Mouse (Mus musculus): ENCODE data around the gene Dus2. TPM values are rescaled to one million over a fixed set of nuclear protein-coding genes. Genes with fewer than 3 reads are reported as not detected.

The Dus2 gene
- polyA plus RNA-seq (2014; fragmentation: Illumina TruSeq; extraction: RNeasy Lipid Tissue Mini Kit (QIAGEN cat#74804); ENCODE audit: low read depth, low replicate concordance) = 2.3 TPM

GRCm38 (mm10) chr8:105990856-105991387 lies at the start of gene Dus2:
Gene Dus2 (plus strand): TSS chr8:105991337.

GRCm38 (mm10) chr8:105943321-105943739 lies 47.8 kb upstream of the Dus2 start, which contains the start of gene Lcat:
Gene Lcat (minus strand): TSS chr8:105943382.

GRCm38 (mm10) chr8:105965905-105966341 lies 25.2 kb upstream of the Dus2 start, which contains the start of gene Slc12a4:
Gene Slc12a4 (minus strand): TSS chr8:105966097.

GRCm38 (mm10) chr8:105979325-105979724 lies 11.8 kb upstream of the Dus2 start, which contains the start of gene Dpep3:
Gene Dpep3 (minus strand): TSS chr8:105979429.

GRCm38 (mm10) chr8:106005875-106006274 lies 14.7 kb downstream of the Dus2 start, which contains the start of gene Dpep2nb:
Gene Dpep2nb (minus strand): TSS chr8:106005975.

GRCm38 (mm10) chr8:106011643-106011986 lies 20.5 kb downstream of the Dus2 start, which contains the start of gene Ddx28:
Gene Ddx28 (minus strand): TSS chr8:106011882.

GRCm38 (mm10) chr8:106058731-106059612 lies 67.8 kb downstream of the Dus2 start, which contains the start of gene Nfatc3:
Gene Nfatc3 (plus strand): TSS chr8:106058840.

Other genes with a start within 250 kb of the Dus2 start
- 0.52 TPM for gene Gfod2, start 232.7 kb upstream of the Dus2 start, polyA plus RNA-seq (2014; fragmentation: Illumina TruSeq; extraction: RNeasy Lipid Tissue Mini Kit (QIAGEN cat#74804); ENCODE audit: low read depth, low replicate concordance)
- 6.5 TPM for gene Ranbp10, start 164.0 kb upstream of the Dus2 start, polyA plus RNA-seq (2014; fragmentation: Illumina TruSeq; extraction: RNeasy Lipid Tissue Mini Kit (QIAGEN cat#74804); ENCODE audit: low read depth, low replicate concordance)
- gene Tsnaxip1, start 163.6 kb upstream of the Dus2 start, polyA plus RNA-seq (2014; fragmentation: Illumina TruSeq; extraction: RNeasy Lipid Tissue Mini Kit (QIAGEN cat#74804); ENCODE audit: low read depth, low replicate concordance) = not detected
- 0.99 TPM for gene Cenpt, start 138.1 kb upstream of the Dus2 start, polyA plus RNA-seq (2014; fragmentation: Illumina TruSeq; extraction: RNeasy Lipid Tissue Mini Kit (QIAGEN cat#74804); ENCODE audit: low read depth, low replicate concordance)
- gene Thap11, start 136.2 kb upstream of the Dus2 start, polyA plus RNA-seq (2014; fragmentation: Illumina TruSeq; extraction: RNeasy Lipid Tissue Mini Kit (QIAGEN cat#74804); ENCODE audit: low read depth, low replicate concordance) = 11.8 TPM
- 80.1 TPM for gene Nutf2, start 130.8 kb upstream of the Dus2 start, polyA plus RNA-seq (2014; fragmentation: Illumina TruSeq; extraction: RNeasy Lipid Tissue Mini Kit (QIAGEN cat#74804); ENCODE audit: low read depth, low replicate concordance)
- gene Edc4, start 110.5 kb upstream of the Dus2 start, polyA plus RNA-seq (2014; fragmentation: Illumina TruSeq; extraction: RNeasy Lipid Tissue Mini Kit (QIAGEN cat#74804); ENCODE audit: low read depth, low replicate concordance) = 2.9 TPM
- gene Nrn1l, start 97.8 kb upstream of the Dus2 start, polyA plus RNA-seq (2014; fragmentation: Illumina TruSeq; extraction: RNeasy Lipid Tissue Mini Kit (QIAGEN cat#74804); ENCODE audit: low read depth, low replicate concordance) = not detected
- 4.8 TPM for gene Pskh1, start 90.9 kb upstream of the Dus2 start, polyA plus RNA-seq (2014; fragmentation: Illumina TruSeq; extraction: RNeasy Lipid Tissue Mini Kit (QIAGEN cat#74804); ENCODE audit: low read depth, low replicate concordance)
- gene Ctrl, start 57.5 kb upstream of the Dus2 start, polyA plus RNA-seq (2014; fragmentation: Illumina TruSeq; extraction: RNeasy Lipid Tissue Mini Kit (QIAGEN cat#74804); ENCODE audit: low read depth, low replicate concordance) = 0.76 TPM
- 1.2 TPM for gene Psmb10, start 52.9 kb upstream of the Dus2 start, polyA plus RNA-seq (2014; fragmentation: Illumina TruSeq; extraction: RNeasy Lipid Tissue Mini Kit (QIAGEN cat#74804); ENCODE audit: low read depth, low replicate concordance)
- gene Lcat, start 48.0 kb upstream of the Dus2 start, polyA plus RNA-seq (2014; fragmentation: Illumina TruSeq; extraction: RNeasy Lipid Tissue Mini Kit (QIAGEN cat#74804); ENCODE audit: low read depth, low replicate concordance) = not detected
- 4.4 TPM for gene Slc12a4, start 25.2 kb upstream of the Dus2 start, polyA plus RNA-seq (2014; fragmentation: Illumina TruSeq; extraction: RNeasy Lipid Tissue Mini Kit (QIAGEN cat#74804); ENCODE audit: low read depth, low replicate concordance)
- gene Dpep3, start 11.9 kb upstream of the Dus2 start, polyA plus RNA-seq (2014; fragmentation: Illumina TruSeq; extraction: RNeasy Lipid Tissue Mini Kit (QIAGEN cat#74804); ENCODE audit: low read depth, low replicate concordance) = not detected
- not detected for gene Dpep2nb, start 14.6 kb downstream of the Dus2 start, polyA plus RNA-seq (2014; fragmentation: Illumina TruSeq; extraction: RNeasy Lipid Tissue Mini Kit (QIAGEN cat#74804); ENCODE audit: low read depth, low replicate concordance)
- 6.2 TPM for gene Ddx28, start 20.5 kb downstream of the Dus2 start, polyA plus RNA-seq (2014; fragmentation: Illumina TruSeq; extraction: RNeasy Lipid Tissue Mini Kit (QIAGEN cat#74804); ENCODE audit: low read depth, low replicate concordance)
- 124 TPM for gene Nfatc3, start 67.5 kb downstream of the Dus2 start, polyA plus RNA-seq (2014; fragmentation: Illumina TruSeq; extraction: RNeasy Lipid Tissue Mini Kit (QIAGEN cat#74804); ENCODE audit: low read depth, low replicate concordance)
- 0.70 TPM for gene Esrp2, start 145.6 kb downstream of the Dus2 start, polyA plus RNA-seq (2014; fragmentation: Illumina TruSeq; extraction: RNeasy Lipid Tissue Mini Kit (QIAGEN cat#74804); ENCODE audit: low read depth, low replicate concordance)
- 10.3 TPM for gene Pla2g15, start 159.1 kb downstream of the Dus2 start, polyA plus RNA-seq (2014; fragmentation: Illumina TruSeq; extraction: RNeasy Lipid Tissue Mini Kit (QIAGEN cat#74804); ENCODE audit: low read depth, low replicate concordance)
- 14.3 TPM for gene Slc7a6, start 177.5 kb downstream of the Dus2 start, polyA plus RNA-seq (2014; fragmentation: Illumina TruSeq; extraction: RNeasy Lipid Tissue Mini Kit (QIAGEN cat#74804); ENCODE audit: low read depth, low replicate concordance)
- 27.5 TPM for gene Slc7a6os, start 219.6 kb downstream of the Dus2 start, polyA plus RNA-seq (2014; fragmentation: Illumina TruSeq; extraction: RNeasy Lipid Tissue Mini Kit (QIAGEN cat#74804); ENCODE audit: low read depth, low replicate concordance)
- 8.4 TPM for gene Prmt7, start 219.6 kb downstream of the Dus2 start, polyA plus RNA-seq (2014; fragmentation: Illumina TruSeq; extraction: RNeasy Lipid Tissue Mini Kit (QIAGEN cat#74804); ENCODE audit: low read depth, low replicate concordance)

Data from adrenal gland, adult 10 weeks (tissue).